Mouse (Mus musculus) CH12.LX (cell line): ENCODE results near the gene Cdadc1.

ENCODE experiments used
- CTCF ChIP-seq, 2 experiments: IDR thresholded peaks in 1 of 2; conservative IDR thresholded peaks in 1 of 2; 2 replicates each; pipeline ENCODE4 v1.5.1; 2011 to 2012; ENCODE audit warnings: low read depth in 2 of 2, low read length in 2 of 2, improper control_type of control experiment in 1 of 2, inconsistent platforms in 1 of 2, mild to moderate bottlenecking in 1 of 2, moderate library complexity in 1 of 2
- RAD21 ChIP-seq: IDR thresholded peaks from 2 replicates; pipeline ENCODE4 v1.6.1; 2011; ENCODE audit warnings: low read depth, mild to moderate bottlenecking, low read length, improper control_type of control experiment, moderate library complexity

DNA sequence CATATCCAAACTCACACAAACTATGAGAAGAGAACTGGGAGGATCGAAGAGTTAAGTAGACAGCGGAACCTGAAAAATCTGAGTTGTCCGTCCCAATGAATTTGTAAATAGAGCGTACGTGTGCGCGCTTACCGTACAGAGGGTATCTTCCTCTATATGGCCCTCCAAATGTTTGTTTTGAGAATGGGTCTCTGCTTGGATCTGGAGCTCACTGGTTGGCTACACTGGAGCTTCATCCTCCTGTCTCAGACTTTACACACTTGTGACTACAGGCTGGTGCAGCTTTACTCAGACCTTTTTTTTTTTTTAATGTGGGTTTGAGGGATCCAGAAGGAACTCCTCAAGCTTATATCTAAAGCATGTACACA is 485 bp upstream of the Cdadc1 start:
- TF ChIP-seq RAD21 (no peak), CTCF (conservative IDR thresholded peaks at IDR 0.05 in 1 of 2, IDR thresholded peaks at IDR 0.05 in 1 of 2; ENCODE audit: low read depth in 2 of 2, low read length in 2 of 2) (no peak)
